Mouse (Mus musculus): Measurements from ENCODE around the gene Fetub.

- no peak for TF ChIP-seq CTCF (IDR thresholded peaks at IDR 0.05; ENCODE audit: low read depth, low read length)
- no peak for TF ChIP-seq POLR2A (IDR thresholded peaks at IDR 0.05; ENCODE audit: borderline replicate concordance, low read depth, low read length)
Observed at GRCm38 (mm10) chr16:22911986-22912385, 6.1 kb upstream of the Fetub start.
